Mouse (Mus musculus): ENCODE measurements around the gene Mmadhc.

The Mmadhc gene

GRCm38 (mm10) chr2:50296109-50296986 lies at the start of gene Mmadhc:
Gene Mmadhc (minus strand): TSS chr2:50296801.
- in situ Hi-C loops (cut with MboI; ENCODE audit: low sequenced_read_pairs): no loop called here

- in situ Hi-C loops (cut with MboI; ENCODE audit: low sequenced_read_pairs): no loop called here
These were observed 47.0 kb upstream of the Mmadhc start for GRCm38 (mm10) chr2:50343598-50343997.

- in situ Hi-C loops (cut with MboI; ENCODE audit: low sequenced_read_pairs): no loop called here
These were observed 42.5 kb upstream of the Mmadhc start for GRCm38 (mm10) chr2:50339061-50339460.

- in situ Hi-C loops (cut with MboI; ENCODE audit: low sequenced_read_pairs): no loop called here
These were observed 41.0 kb upstream of the Mmadhc start for GRCm38 (mm10) chr2:50337596-50337995.

- in situ Hi-C loops (cut with MboI; ENCODE audit: low sequenced_read_pairs): no loop called here
These were observed 35.2 kb upstream of the Mmadhc start for GRCm38 (mm10) chr2:50331716-50332270.

- in situ Hi-C loops (cut with MboI; ENCODE audit: low sequenced_read_pairs): no loop called here
These were observed 31.6 kb upstream of the Mmadhc start for GRCm38 (mm10) chr2:50328181-50328580.

GRCm38 (mm10) chr2:50324799-50325198 lies 28.2 kb upstream of the Mmadhc start:
- in situ Hi-C loops (cut with MboI; ENCODE audit: low sequenced_read_pairs): loop anchor here (25.0 kb wide), 1 partner anchor 1588 kb away; no protein-coding TSS in a partner anchor

- in situ Hi-C loops (cut with MboI; ENCODE audit: low sequenced_read_pairs): loop anchor here (25.0 kb wide), 1 partner anchor 1606 kb away; no protein-coding TSS in a partner anchor
These were observed 10.2 kb upstream of the Mmadhc start for GRCm38 (mm10) chr2:50306663-50307320.

GRCm38 (mm10) chr2:50304824-50305577 lies 8.4 kb upstream of the Mmadhc start:
- in situ Hi-C loops (cut with MboI; ENCODE audit: low sequenced_read_pairs): loop anchor here (25.0 kb wide), 1 partner anchor 1607 kb away; no protein-coding TSS in a partner anchor

GRCm38 (mm10) chr2:50296987-50297350 lies 368 bp upstream of the Mmadhc start:
- in situ Hi-C loops (cut with MboI; ENCODE audit: low sequenced_read_pairs): no loop called here

GRCm38 (mm10) chr2:50295562-50295961 lies 1.0 kb downstream of the Mmadhc start:
- in situ Hi-C loops (cut with MboI; ENCODE audit: low sequenced_read_pairs): no loop called here

GRCm38 (mm10) chr2:50294084-50294483 lies 2.5 kb downstream of the Mmadhc start:
- in situ Hi-C loops (cut with MboI; ENCODE audit: low sequenced_read_pairs): no loop called here

- in situ Hi-C loops (cut with MboI; ENCODE audit: low sequenced_read_pairs): no loop called here
These were observed 3.0 kb downstream of the Mmadhc start for GRCm38 (mm10) chr2:50293572-50293971.

- in situ Hi-C loops (cut with MboI; ENCODE audit: low sequenced_read_pairs): no loop called here
These were observed 4.7 kb downstream of the Mmadhc start for GRCm38 (mm10) chr2:50291901-50292300.

- in situ Hi-C loops (cut with MboI; ENCODE audit: low sequenced_read_pairs): no loop called here
These were observed 5.8 kb downstream of the Mmadhc start for GRCm38 (mm10) chr2:50290754-50291153.

GRCm38 (mm10) chr2:50284781-50285180 lies 11.8 kb downstream of the Mmadhc start:
- in situ Hi-C loops (cut with MboI; ENCODE audit: low sequenced_read_pairs): no loop called here

GRCm38 (mm10) chr2:50284040-50284439 lies 12.6 kb downstream of the Mmadhc start:
- in situ Hi-C loops (cut with MboI; ENCODE audit: low sequenced_read_pairs): no loop called here

- in situ Hi-C loops (cut with MboI; ENCODE audit: low sequenced_read_pairs): no loop called here
These were observed 19.9 kb downstream of the Mmadhc start for GRCm38 (mm10) chr2:50276715-50277114.

GRCm38 (mm10) chr2:50273415-50273814 lies 23.2 kb downstream of the Mmadhc start:
- in situ Hi-C loops (cut with MboI; ENCODE audit: low sequenced_read_pairs): loop anchor here (5.0 kb wide), 1 partner anchor 506 kb away; no protein-coding TSS in a partner anchor

- in situ Hi-C loops (cut with MboI; ENCODE audit: low sequenced_read_pairs): loop anchor here (5.0 kb wide), 1 partner anchor 505 kb away; no protein-coding TSS in a partner anchor
These were observed 24.4 kb downstream of the Mmadhc start for GRCm38 (mm10) chr2:50272165-50272564.

GRCm38 (mm10) chr2:50268514-50268913 lies 28.1 kb downstream of the Mmadhc start:
- in situ Hi-C loops (cut with MboI; ENCODE audit: low sequenced_read_pairs): no loop called here
